Mouse (Mus musculus) liver, embryonic 15.5 days (tissue): Measurements from ENCODE around the gene Zbtb45. TPM values are rescaled to one million over a fixed set of nuclear protein-coding genes. Genes with fewer than 3 reads are reported as not detected.
A peak's percentile ranks its signal among the peaks of the same experiment; 100 is the strongest.

Experiments used
- ATAC-seq: fragments of 200-750 bp; cut with Nextera tagmentation; 2 replicates; pipeline ENCODE4 v1.8.0; 2017; ENCODE audit warnings: moderate number of reproducible peaks, mild to moderate bottlenecking, moderate library complexity; ENCODE audit not compliant: insufficient read depth
- H3K27ac ChIP-seq: fragments of 300-500 bp; sonication (generic); replicated peaks from 2 replicates; pipeline ENCODE4 v1.5.1; 2015; ENCODE audit warnings: mild to moderate bottlenecking, inconsistent platforms
- H3K27me3 ChIP-seq: fragments of 300-500 bp; sonication (generic); 2 replicates; pipeline ENCODE4 v1.6.1; 2015; ENCODE audit warnings: mild to moderate bottlenecking, inconsistent platforms
- H3K36me3 ChIP-seq: fragments of 300-500 bp; sonication (generic); replicated peaks from 2 replicates; pipeline ENCODE4 v1.6.1; 2015; ENCODE audit warnings: moderate library complexity, mild to moderate bottlenecking, inconsistent platforms
- H3K4me1 ChIP-seq: fragments of 300-500 bp; sonication (generic); replicated peaks from 2 replicates; pipeline ENCODE4 v1.6.1; 2015; ENCODE audit warnings: inconsistent platforms
- H3K4me2 ChIP-seq: fragments of 300-500 bp; sonication (generic); 2 replicates; pipeline ENCODE4 v1.6.1; 2015; ENCODE audit warnings: moderate library complexity, mild to moderate bottlenecking, inconsistent platforms
- H3K4me3 ChIP-seq: fragments of 300-500 bp; sonication (generic); replicated peaks from 2 replicates; pipeline ENCODE4 v1.5.1; 2015; ENCODE audit warnings: mild to moderate bottlenecking, inconsistent platforms
- H3K9ac ChIP-seq: fragments of 300-500 bp; sonication (generic); 2 replicates; pipeline ENCODE4 v1.6.1; 2015; ENCODE audit warnings: moderate library complexity, mild to moderate bottlenecking, inconsistent platforms
- H3K9me3 ChIP-seq: fragments of 300-500 bp; sonication (generic); replicated peaks from 2 replicates; pipeline ENCODE4 v1.6.1; 2016; ENCODE audit warnings: inconsistent platforms
- WGBS: fragments of 180-500 bp; shearing (Covaris S2); methylation state at CpG from one replicate; pipeline ENCODE4 v1.1.7; 2015; ENCODE audit warnings: mixed read lengths; ENCODE audit not compliant: insufficient replicate concordance; 5-methylcytosine and 5-hydroxymethylcytosine counted together
- polyA plus RNA-seq: library from polyadenylated mRNA; unstranded; fragments of >200 nt; fragmentation: Nextera tagmentation; extraction: Ambion mirVana; gene quantifications from 2 replicates; pipeline ENCODE4 v1.2.1, GENCODE M21; 2015

Gene Zbtb45
- polyA plus RNA-seq = 11.8 and 13.3 TPM in 2 replicates

DNA sequence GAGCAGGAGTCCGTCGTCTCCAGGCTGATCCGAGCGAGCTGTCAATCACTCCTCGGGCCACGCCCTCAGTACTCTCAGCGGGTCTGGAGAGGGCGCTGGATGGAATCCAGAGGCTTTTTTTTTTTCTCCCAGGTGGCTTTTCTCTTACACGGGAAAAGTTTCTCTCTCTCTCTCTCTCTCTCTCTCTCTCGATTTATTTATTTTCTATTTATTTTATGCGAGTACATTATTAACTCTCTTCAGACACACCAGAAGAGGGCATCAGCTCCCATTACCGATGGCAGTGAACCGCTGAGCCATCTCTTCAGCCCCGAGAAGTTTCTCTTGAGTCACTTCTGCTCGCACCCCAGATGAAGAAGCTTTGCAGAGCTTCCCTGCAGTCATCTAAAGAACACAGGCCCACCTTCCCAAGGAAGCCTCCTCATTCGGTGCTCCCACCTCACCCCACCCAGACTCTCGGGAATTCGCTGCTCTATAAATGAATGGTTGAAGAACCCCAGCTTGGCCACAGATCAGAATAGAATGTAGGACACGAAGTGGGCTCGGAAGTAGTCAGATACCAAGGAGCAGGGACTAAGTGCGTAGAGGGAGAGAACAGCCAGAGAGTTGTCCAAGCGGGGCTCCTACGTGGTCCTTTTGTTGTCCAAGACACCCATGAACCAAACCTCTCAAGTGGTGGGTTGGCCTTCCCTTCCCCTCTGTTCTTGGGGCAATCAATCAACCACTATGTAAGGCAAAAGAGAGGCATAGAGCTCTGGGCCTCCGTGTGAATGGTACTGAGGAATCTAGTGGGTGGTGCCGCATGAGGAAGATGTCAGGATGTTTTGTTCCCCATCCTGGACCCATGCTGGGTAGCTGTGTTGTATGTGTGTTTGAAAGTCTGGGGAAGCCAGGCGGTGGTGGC lies at the start of gene Zbtb45:
Gene Zbtb45, minus strand, starts transcription at position 30 of the 904 bp plus-strand sequence.
- peaks cover 36% of the 10 kb centered on the region for H3K4me1 ChIP-seq
- WGBS = 15% methylated on average over 26 of the region's 26 CpGs
- H3K27ac ChIP-seq = peak within 1 kb of the TSS; percentile 96
- H3K9me3 ChIP-seq = no peaks in the 10 kb centered on the region
- peaks cover 31% of the 10 kb centered on the region for H3K36me3 ChIP-seq
- H3K4me2 ChIP-seq = peak within 1 kb of the TSS; percentile 92
- peak within 1 kb of the TSS; percentile 85 for H3K9ac ChIP-seq
- peak; percentile 88 for ATAC-seq
- H3K27me3 ChIP-seq = no peaks in the 10 kb centered on the region
- H3K4me3 ChIP-seq = peak within 1 kb of the TSS; percentile 75

DNA sequence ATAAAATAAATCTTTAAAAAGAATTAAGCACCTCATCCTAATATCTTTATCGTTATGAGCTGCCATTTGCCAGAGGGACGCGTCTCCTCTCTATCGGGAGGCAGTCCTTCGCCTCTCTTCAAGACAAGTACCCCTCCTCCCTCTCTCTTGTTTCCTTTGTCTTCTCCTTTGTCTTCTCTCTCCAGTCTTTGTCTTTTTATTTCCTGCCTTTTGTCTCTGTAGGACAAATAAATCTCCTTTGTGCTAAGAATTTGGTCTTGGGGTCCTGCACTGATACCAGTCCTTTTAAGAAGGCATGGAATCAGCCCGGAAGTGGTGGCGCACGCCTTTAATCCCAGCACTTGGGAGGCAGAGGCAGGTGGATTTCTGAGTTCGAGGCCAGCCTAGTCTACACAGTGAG lies 49.7 kb upstream of the Zbtb45 start:
- Histone ChIP-seq H3K4me2 (no peak overlapping the region), H3K36me3 (no peaks in the 10 kb centered on the region), H3K9ac (no peak overlapping the region), H3K27me3 (no peaks in the 10 kb centered on the region), H3K4me3 (no peak overlapping the region), H3K27ac (no peak overlapping the region), H3K9me3 (no peaks in the 10 kb centered on the region), H3K4me1 (peaks cover 5% of the 10 kb centered on the region; the same call in 1 of the 2 replicates)
- whole genome bisulfite sequencing = 71% methylated on average over 9 of the region's 9 CpGs
- no peak for ATAC-seq

DNA sequence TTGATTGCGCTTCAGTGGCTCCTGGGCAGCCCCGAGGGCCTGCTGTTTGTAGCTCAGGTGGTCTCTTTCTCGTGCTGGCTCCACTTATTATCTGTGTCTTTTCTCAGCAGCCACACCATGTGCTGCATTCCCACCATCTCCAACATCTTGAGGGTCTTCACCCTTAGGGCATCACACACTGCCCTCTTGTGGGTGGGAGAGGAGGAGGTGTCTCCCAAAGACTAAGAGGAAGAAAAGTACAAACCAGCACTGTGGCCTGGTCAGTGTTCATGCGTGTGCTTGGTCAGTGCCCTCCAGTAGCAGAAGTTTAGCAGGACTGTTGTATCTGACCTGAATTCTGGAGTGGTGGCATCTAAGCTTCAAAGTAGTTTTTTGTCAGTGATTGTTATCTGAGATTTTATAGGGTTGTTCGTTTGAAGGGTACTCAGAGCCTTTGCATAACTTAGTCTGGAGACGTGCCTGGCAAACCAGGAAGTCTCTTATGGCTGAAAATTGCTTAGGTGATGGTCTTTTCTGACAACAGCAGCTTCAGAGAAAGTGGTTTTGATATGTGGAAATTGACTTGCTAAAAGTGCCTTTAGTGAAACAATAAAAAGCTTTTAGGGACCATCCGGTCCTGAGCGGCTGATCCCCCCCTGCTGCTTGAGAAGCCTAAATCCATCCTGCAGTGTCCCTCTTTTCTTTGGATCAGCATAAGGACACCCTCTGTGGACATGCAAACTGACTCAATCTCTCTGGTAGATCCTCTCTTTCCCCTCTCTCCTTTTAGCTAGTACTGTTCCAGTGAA lies 47.3 kb upstream of the Zbtb45 start:
- no peak overlapping the region for H3K27ac ChIP-seq
- H3K9me3 ChIP-seq = no peaks in the 10 kb centered on the region
- WGBS = 61% methylated on average over 8 of the region's 8 CpGs
- H3K4me2 ChIP-seq = no peak overlapping the region
- no peak for ATAC-seq
- peaks cover 16% of the 10 kb centered on the region for H3K4me1 ChIP-seq
- no peak overlapping the region for H3K9ac ChIP-seq
- no peaks in the 10 kb centered on the region for H3K36me3 ChIP-seq
- H3K4me3 ChIP-seq = no peak overlapping the region
- no peaks in the 10 kb centered on the region for H3K27me3 ChIP-seq

DNA sequence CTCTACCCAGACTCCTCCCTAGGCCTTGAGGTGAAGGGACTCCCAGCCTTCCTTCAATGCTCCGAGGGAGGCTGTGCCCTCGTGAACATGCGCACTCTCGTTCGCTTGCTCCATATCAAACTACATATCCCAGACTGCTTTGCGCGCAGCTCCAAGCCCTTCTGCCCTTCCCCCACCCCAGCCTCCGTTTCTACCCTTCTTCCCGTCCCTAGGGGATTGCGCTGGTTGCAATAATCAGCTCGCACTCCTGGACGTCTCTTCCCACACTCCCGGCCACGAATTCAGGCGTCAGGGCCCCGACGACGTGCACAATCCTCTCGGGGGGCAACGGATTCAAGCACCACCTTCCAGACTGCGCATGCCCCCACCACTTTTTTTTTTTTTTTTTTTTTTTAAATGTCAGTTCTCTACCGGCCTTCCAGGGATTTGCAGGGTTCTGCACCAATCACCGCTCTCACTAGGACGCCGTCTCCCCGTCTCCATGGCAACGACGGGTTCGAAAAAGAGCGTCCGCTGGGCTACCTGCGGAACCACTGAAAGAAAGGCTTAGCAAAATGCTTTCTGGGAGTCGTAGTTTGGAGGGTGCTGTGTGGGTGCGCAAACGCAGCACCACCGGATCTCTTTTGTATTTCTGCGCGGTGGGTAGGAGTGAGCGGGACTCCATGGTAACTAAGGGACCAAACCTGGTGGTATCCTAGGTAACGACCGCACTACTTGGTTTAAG lies 44.6 kb upstream of the Zbtb45 start, which contains the start of gene Mzf1:
Gene Mzf1, minus strand, starts transcription at position 478 of the 724 bp plus-strand sequence.
- under 1% methylated on average over 41 of the region's 41 CpGs for WGBS
- ATAC-seq = peak; percentile 86
- H3K4me2 ChIP-seq = peak within 1 kb of the TSS; percentile 86
- H3K9me3 ChIP-seq = no peaks in the 10 kb centered on the region
- H3K9ac ChIP-seq = peak within 1 kb of the TSS; percentile 63
- H3K4me1 ChIP-seq = peaks cover 16% of the 10 kb centered on the region
- no peaks in the 10 kb centered on the region for H3K27me3 ChIP-seq
- no peaks in the 10 kb centered on the region for H3K36me3 ChIP-seq
- H3K27ac ChIP-seq = peak within 1 kb of the TSS; percentile 56
- H3K4me3 ChIP-seq = peak within 1 kb of the TSS; percentile 72

DNA sequence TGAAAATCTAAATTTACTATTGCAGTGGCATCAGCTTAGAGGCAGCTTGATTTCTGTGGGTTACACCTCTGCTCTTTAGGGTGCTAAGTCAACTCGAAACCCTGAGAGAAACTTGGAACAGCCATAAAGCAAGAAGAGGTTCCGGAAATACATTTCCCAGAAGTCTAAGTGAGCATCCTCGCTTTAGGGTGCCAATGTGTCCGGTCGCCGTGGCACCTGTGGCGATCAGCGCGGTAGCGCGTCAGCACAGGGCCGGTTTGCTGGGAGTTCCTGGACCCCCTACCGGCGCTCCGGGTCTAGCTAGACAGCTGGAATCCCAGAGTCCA lies 44.1 kb upstream of the Zbtb45 start:
- ATAC-seq = no peak
- Histone ChIP-seq H3K4me1 (peaks cover 16% of the 10 kb centered on the region), H3K9me3 (no peaks in the 10 kb centered on the region), H3K4me3 (peak overlapping the region; percentile 72), H3K36me3 (no peaks in the 10 kb centered on the region), H3K27ac (peak overlapping the region; percentile 56; the same call in 1 of the 2 replicates), H3K27me3 (no peaks in the 10 kb centered on the region), H3K4me2 (peak overlapping the region; percentile 86), H3K9ac (peak overlapping the region; percentile 63)
- WGBS = 8% methylated on average over 15 of the region's 15 CpGs

DNA sequence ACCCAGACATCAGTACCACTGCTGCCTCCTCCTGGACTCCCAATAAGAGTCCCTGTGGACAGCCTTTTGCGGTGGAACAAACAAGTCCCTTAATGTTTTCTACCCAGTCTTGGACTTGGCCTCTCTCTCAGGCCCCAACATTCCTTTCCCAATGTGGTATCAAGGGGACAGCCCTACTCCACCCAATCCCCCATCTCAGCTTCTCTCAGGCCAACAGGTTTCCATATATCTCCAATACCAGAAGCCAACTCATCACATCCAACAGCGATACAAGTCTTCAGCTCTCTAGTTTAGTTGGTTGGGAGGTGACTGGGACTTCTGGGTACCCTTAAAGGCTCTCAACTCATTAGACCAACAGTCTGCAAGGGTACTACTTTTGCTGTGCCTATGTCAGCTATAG lies 43.7 kb upstream of the Zbtb45 start:
- no peak overlapping the region for H3K27ac ChIP-seq
- peak overlapping the region; percentile 72; the same call in 1 of the 2 replicates for H3K4me3 ChIP-seq
- no peaks in the 10 kb centered on the region for H3K27me3 ChIP-seq
- H3K4me1 ChIP-seq = peaks cover 16% of the 10 kb centered on the region
- WGBS = 85% methylated on average over 2 of the region's 2 CpGs
- no peak for ATAC-seq
- H3K9ac ChIP-seq = peak overlapping the region; percentile 63; the same call in 1 of the 2 replicates
- no peaks in the 10 kb centered on the region for H3K36me3 ChIP-seq
- H3K9me3 ChIP-seq = no peaks in the 10 kb centered on the region
- peak overlapping the region; percentile 86 for H3K4me2 ChIP-seq

DNA sequence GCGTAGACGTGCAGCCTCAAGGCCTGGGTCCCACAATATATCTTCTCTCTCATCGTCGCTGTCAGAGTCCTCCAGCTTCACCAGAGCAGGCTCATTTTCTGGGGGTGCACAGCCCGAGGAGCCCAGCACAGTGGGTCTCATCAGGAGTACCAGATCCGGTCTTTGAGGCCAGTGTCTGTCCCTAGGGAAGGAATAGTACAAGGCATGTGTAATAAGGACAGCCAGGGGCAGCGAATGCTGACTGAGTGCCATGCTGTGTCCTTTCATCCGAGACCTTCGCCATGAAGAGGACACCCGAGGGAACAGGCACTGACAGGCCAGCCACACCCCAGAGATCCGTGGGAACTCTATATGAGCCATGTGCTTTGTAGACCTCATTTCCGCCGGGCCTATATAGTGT lies 43.2 kb upstream of the Zbtb45 start:
- no peak overlapping the region for H3K4me2 ChIP-seq
- no peak overlapping the region for H3K9ac ChIP-seq
- 71% methylated on average over 13 of the region's 13 CpGs for WGBS
- H3K4me1 ChIP-seq = peaks cover 16% of the 10 kb centered on the region
- H3K4me3 ChIP-seq = no peak overlapping the region
- no peaks in the 10 kb centered on the region for H3K36me3 ChIP-seq
- no peak for ATAC-seq
- no peaks in the 10 kb centered on the region for H3K9me3 ChIP-seq
- H3K27ac ChIP-seq = no peak overlapping the region
- H3K27me3 ChIP-seq = no peaks in the 10 kb centered on the region

DNA sequence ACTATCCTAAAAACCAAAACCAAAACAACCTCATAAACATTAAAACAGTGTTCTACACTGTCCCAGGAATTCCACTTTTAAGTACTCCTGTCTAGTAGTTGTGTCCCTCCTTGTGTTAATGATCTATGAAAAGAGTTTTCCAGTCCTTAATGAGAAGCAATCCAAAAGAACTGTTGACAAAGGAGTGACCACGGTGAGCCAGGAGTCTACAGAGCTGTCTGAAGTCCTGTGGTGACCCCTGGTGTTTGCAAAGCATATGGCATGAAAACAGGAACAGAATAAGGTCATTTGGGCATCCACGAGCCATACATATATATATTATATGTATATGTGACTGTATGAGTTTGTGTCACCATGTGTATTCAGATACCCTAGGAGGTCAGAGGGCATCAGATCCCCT lies 36.2 kb upstream of the Zbtb45 start:
- H3K27me3 ChIP-seq = peaks cover 48% of the 10 kb centered on the region
- H3K27ac ChIP-seq = no peak overlapping the region
- ATAC-seq = peak; percentile 49
- no peak overlapping the region for H3K4me2 ChIP-seq
- no peak overlapping the region for H3K9ac ChIP-seq
- peaks cover 18% of the 10 kb centered on the region for H3K4me1 ChIP-seq
- no peaks in the 10 kb centered on the region for H3K36me3 ChIP-seq
- H3K4me3 ChIP-seq = no peak overlapping the region
- WGBS = 1% methylated on average over 2 of the region's 2 CpGs
- no peaks in the 10 kb centered on the region for H3K9me3 ChIP-seq

DNA sequence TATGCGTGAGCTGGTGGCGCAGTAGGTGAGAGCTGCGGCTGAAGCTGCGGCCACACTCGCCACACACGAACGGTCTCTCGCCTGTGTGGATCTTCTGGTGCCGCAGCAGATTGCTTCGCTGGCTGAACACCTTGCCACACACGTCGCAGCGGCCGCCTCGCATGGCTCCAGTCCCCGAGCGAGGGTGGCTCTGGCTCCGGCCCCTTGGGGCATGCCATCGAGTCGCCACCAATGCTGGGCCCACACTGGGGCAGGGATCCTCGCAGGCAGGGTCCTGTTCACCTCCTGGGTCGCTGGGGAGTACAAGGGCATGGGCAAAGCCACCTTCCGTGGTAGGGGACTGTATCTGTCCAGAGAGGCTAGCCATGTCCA lies 34.4 kb upstream of the Zbtb45 start:
- Histone ChIP-seq H3K27me3 (peaks cover 51% of the 10 kb centered on the region), H3K9me3 (no peaks in the 10 kb centered on the region), H3K27ac (no peak overlapping the region), H3K36me3 (no peaks in the 10 kb centered on the region), H3K4me1 (peaks cover 30% of the 10 kb centered on the region), H3K4me3 (peak overlapping the region; percentile 44), H3K9ac (no peak overlapping the region), H3K4me2 (peak overlapping the region; percentile 72)
- WGBS = 2% methylated on average over 23 of the region's 23 CpGs
- 0 out of 2 replicates have a peak, but pooled peaks have one; percentile 11 for ATAC-seq

DNA sequence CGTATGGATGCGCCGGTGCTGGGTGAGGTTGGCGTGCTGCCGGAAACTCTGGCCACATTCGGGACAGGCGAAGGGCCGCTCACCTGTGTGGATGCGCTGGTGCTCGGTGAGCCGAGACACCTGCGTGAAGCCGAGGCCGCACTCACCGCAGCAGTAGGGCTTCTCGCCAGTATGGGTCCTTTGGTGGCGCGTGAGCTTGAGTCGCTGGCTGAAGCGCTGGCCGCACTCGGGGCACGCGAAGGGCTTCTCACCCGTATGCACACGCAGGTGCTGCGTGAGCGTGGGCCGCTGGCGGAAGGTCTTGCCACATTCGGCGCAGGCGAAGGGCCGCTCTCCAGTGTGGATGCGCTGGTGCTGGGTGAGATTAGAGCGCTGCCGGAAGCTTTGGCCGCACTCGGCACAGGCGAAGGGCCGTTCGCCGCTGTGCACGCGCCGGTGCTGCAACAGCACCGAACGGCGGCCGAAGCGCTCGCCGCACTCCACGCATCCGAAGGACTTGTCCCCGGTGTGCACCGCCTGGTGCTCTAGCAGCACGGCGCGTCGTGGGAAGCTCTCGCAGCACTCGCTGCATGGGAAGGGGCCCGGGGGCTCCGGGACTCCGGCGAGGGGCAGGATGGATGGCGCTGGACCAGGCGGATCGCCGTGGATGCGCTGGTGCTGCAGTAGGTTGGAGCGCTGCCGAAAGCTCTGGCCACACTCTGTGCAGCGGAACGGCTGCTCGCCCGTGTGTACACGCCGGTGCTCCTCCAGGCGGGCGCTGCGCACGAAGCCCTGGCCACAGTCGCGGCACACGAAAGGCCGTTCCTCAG lies 33.8 kb upstream of the Zbtb45 start:
- H3K9ac ChIP-seq = no peak overlapping the region; the same call in 1 of the 2 replicates

More for the DNA sequence above, 33.8 kb upstream of the Zbtb45 start:
- Histone ChIP-seq H3K4me1 (peaks cover 36% of the 10 kb centered on the region), H3K9me3 (no peaks in the 10 kb centered on the region), H3K36me3 (no peaks in the 10 kb centered on the region), H3K27me3 (peaks cover 51% of the 10 kb centered on the region), H3K4me3 (peak overlapping the region; percentile 44), H3K27ac (no peak overlapping the region), H3K4me2 (peak overlapping the region; percentile 72)
- no peak for ATAC-seq
- 6% methylated on average over 88 of the region's 88 CpGs for WGBS
